Mouse (Mus musculus) neural tube, embryonic 14.5 days (tissue): Measurements from ENCODE around the gene Nav1. TPM values are rescaled to one million over a fixed set of nuclear protein-coding genes. Genes with fewer than 3 reads are reported as not detected.

Experiments used
- ATAC-seq: fragments of 200-750 bp; cut with Nextera tagmentation; 2 replicates; pipeline ENCODE4 v1.8.0; 2017; ENCODE audit warnings: low read depth, mild to moderate bottlenecking, moderate TSS enrichment, moderate library complexity
- H3K27ac ChIP-seq: fragments of 300-500 bp; sonication (generic); 2 replicates; pipeline ENCODE4 v1.5.1; 2014; ENCODE audit warnings: low read depth, mild to moderate bottlenecking, control low read depth, low read length, moderate library complexity, mixed read lengths
- H3K27me3 ChIP-seq: fragments of 300-500 bp; sonication (generic); 2 replicates; pipeline ENCODE4 v1.6.1; 2014; ENCODE audit warnings: low read length; ENCODE audit not compliant: control insufficient read depth, insufficient read depth
- H3K36me3 ChIP-seq: fragments of 300-500 bp; sonication (generic); 2 replicates; pipeline ENCODE4 v1.6.1; 2014; ENCODE audit warnings: low read length, mixed read lengths; ENCODE audit not compliant: control insufficient read depth, insufficient read depth
- H3K4me1 ChIP-seq: fragments of 300-500 bp; sonication (generic); 2 replicates; pipeline ENCODE4 v1.6.1; 2014; ENCODE audit warnings: low read length; ENCODE audit not compliant: control insufficient read depth, insufficient read depth
- H3K4me2 ChIP-seq: fragments of 300-500 bp; sonication (generic); 2 replicates; pipeline ENCODE4 v1.6.1; 2014; ENCODE audit warnings: mild to moderate bottlenecking, low read depth, low read length, control low read depth
- H3K4me3 ChIP-seq: fragments of 300-500 bp; sonication (generic); 2 replicates; pipeline ENCODE4 v1.5.1; 2014; ENCODE audit warnings: low read depth, low read length, control low read depth, mixed read lengths
- H3K9ac ChIP-seq: fragments of 300-500 bp; sonication (generic); replicated peaks from 2 replicates; pipeline ENCODE4 v1.6.1; 2014; ENCODE audit warnings: low read depth, mild to moderate bottlenecking, control low read depth, low read length, mixed read lengths
- H3K9me3 ChIP-seq: fragments of 300-500 bp; sonication (generic); 2 replicates; pipeline ENCODE4 v1.6.1; 2016; ENCODE audit warnings: low read length; ENCODE audit not compliant: control insufficient read depth
- WGBS: fragments of 180-500 bp; shearing (Covaris S2); extraction: QIAGEN DNeasy Blood & Tissue Kit; methylation state at CpG from one replicate; pipeline ENCODE4 v1.1.7; 2014; 5-methylcytosine and 5-hydroxymethylcytosine counted together
- polyA plus RNA-seq: library from polyadenylated mRNA; unstranded; fragments of >200 nt; fragmentation: Nextera tagmentation; extraction: Ambion mirVana; gene quantifications from 2 replicates; pipeline ENCODE4 v1.2.1, GENCODE M21; 2014

Gene Nav1
- polyA plus RNA-seq, 1 experiment from 2014 or later: 64.9 TPM

DNA sequence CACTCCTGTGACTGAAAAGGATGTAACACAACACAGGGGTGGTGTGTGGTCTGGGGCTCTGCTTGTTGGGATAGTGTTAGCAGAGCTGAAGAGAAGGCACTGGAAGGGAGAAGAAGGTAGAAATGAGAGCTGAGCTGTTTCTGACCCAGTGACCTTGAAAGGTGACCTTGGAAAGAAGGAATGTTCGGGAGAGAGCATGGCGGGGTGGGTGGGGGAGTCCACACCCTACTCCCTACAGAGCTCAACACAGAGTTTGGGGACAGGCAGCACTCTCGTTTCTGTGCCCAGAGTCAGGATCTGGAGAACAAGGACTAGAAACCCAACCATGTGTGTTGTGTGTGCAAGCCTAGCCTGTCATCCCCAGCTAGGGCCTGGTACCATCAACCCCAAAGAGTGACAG lies 18.1 kb downstream of the Nav1 start:
- Histone ChIP-seq H3K4me3 (no peak overlapping the region), H3K27me3 (peaks cover 2% of the 10 kb centered on the region; the same call in 1 of the 2 replicates), H3K36me3 (no peaks in the 10 kb centered on the region), H3K9me3 (no peaks in the 10 kb centered on the region), H3K9ac (no peak overlapping the region), H3K4me2 (no peak overlapping the region), H3K27ac (no peak overlapping the region), H3K4me1 (peaks cover 16% of the 10 kb centered on the region)
- ATAC-seq: no peak
- WGBS: 80% methylated on average over 3 of the region's 3 CpGs

DNA sequence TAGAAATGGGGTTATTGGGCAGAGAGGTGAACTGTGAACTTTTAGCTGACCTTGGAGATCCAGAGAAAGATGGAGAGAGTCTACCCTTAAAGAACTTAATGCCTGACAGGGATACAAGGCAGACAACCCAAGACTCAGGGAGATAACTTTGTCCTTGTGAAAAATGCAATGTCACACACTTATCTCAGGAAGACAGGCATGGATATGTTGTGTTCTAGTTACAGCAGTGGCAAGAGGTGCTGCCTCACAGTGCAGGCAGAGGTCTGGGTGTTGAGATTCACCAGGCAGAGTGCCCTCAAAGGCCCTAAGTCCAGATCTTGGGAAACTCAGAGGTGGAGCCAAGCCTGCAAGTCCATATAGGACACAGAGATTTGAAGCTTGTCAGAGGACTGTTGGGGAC lies 20.2 kb downstream of the Nav1 start:
- Histone ChIP-seq H3K9me3 (no peaks in the 10 kb centered on the region), H3K4me1 (peaks cover 30% of the 10 kb centered on the region), H3K36me3 (no peaks in the 10 kb centered on the region), H3K9ac (no peak overlapping the region), H3K27ac (no peak overlapping the region), H3K4me3 (no peak overlapping the region), H3K27me3 (peaks cover 2% of the 10 kb centered on the region; the same call in 1 of the 2 replicates), H3K4me2 (no peak overlapping the region)
- ATAC-seq: no peak

DNA sequence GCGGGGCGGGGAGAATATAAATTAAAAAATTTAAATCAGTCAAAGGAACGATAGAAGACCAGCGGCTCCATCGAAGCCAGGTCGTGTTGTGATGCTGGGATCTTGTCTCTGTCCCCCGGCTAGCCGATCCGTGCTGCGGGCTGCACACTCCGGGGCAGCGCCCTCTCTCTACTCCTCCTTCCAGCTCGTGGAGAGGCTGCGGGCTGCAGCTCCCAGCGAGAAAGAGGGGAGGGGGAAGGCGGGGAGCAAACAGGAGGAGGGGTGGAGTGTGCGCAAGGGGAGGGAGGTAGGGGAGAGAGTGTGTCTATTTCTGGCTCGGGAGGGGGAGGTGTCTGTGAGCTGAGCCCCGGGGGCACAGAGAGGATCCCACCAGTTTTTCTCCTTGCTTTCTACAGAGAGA lies 21.5 kb downstream of the Nav1 start:
- no peaks in the 10 kb centered on the region for H3K36me3 ChIP-seq
- H3K9me3 ChIP-seq: no peaks in the 10 kb centered on the region
- H3K27me3 ChIP-seq: peaks cover 2% of the 10 kb centered on the region; the same call in 1 of the 2 replicates
- H3K4me2 ChIP-seq: peak overlapping the region; percentile 82
- peak overlapping the region; percentile 93 for H3K27ac ChIP-seq
- H3K4me1 ChIP-seq: peaks cover 43% of the 10 kb centered on the region
- H3K9ac ChIP-seq: peak overlapping the region; percentile 83
- peak; percentile 73 for ATAC-seq
- WGBS: 0% methylated on average over 15 of the region's 19 CpGs
- H3K4me3 ChIP-seq: peak overlapping the region; percentile 75

DNA sequence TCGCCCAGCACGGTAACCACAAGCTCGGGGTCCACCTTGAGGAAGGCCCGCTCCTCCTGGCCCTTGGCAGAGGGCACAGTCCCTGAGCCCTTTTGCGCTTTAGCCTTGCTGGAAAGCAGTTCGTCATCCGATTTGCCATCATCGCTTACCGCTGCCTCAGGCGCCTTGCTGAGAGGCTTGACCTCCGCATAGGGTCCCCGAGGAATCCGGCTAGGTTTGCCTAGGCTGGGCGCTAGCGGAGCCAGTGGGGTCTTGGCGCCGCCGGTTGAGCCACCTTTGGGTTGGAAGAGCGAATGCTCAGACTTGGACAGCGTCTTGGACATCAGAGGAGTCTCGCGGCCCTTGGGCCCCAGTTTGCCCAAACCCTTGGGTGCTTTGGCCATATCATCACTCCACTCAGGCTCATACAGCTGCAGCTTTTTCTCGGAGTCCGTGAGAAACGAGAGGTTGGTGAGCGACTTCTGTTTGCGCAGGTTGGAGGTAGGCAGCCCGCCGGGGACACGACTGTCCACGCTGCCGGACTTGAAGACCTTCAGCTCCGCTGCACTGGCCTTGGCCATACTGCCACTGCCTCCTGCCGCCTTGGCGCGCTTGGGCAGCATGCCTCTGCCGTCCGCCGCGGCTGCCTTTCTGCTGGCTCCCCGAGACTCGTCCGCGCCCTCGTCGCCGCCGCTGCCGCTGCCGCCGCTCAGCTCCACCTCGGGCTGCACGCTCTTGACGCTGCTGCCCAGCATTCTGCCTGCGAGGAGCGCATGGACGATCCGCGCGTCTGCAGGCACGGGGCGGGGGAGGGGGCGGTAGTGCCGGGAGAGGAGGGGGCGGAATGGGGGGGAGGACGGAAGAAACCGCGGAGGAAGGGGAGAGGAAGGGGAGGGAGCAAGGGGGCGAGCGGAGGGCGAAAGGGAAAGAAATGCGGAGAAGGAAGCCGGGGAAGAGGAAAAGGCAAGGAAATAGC lies 22.2 kb downstream of the Nav1 start:
- Histone ChIP-seq H3K27me3 (peaks cover 2% of the 10 kb centered on the region; the same call in 1 of the 2 replicates), H3K9ac (peak overlapping the region; percentile 83), H3K36me3 (no peaks in the 10 kb centered on the region), H3K4me2 (peak overlapping the region; percentile 82), H3K4me1 (peaks cover 50% of the 10 kb centered on the region), H3K9me3 (no peaks in the 10 kb centered on the region), H3K27ac (peak overlapping the region; percentile 93), H3K4me3 (peak overlapping the region; percentile 75)
- peak; percentile 73 for ATAC-seq
- WGBS: 1% methylated on average over 67 of the region's 73 CpGs

DNA sequence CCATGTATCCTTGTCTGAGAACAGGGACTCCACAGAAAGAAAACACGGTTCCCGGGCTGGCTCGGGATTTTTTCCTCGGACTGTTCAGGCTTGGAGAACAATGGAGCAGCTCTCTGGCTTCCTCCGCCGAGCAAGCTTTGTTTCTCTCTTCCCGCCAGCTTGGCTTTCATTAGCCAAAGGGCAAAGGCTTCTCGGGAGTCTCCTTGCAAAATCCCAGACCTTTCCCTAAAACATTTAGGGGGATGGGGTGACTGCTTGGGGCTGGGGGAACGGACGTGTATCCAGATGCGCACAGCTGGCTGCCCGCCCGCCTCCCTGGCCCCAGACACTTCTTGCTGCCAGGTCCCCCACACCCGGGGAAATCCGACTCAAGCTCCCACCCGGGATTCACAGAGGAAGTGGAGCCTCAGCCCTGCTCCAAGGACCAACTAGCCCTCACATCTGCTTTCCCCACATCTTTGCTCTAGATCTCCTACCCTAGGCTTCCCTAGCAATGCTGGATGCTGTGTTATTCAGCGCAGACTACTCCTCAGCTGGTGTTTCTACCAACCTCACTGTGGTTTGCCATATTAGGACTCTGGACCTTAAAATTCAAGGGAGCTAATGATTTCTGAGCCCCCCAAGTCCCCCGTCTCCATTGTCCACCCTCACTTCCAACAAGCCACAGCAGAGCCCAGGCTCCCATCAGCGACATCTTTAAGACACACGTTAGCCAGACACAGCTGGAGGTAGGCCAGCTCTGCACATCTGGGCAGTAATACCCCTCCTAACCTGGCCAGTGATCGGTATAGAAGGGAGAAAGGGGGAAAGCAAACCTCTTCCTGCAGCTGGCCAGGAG lies 23.2 kb downstream of the Nav1 start:
- H3K9ac ChIP-seq: peak overlapping the region; percentile 83
- peak overlapping the region; percentile 82 for H3K4me2 ChIP-seq
- no peaks in the 10 kb centered on the region for H3K36me3 ChIP-seq
- H3K4me3 ChIP-seq: peak overlapping the region; percentile 75
- no peaks in the 10 kb centered on the region for H3K9me3 ChIP-seq
- 4% methylated on average over 21 of the region's 21 CpGs for WGBS
- ATAC-seq: no peak
- peak overlapping the region; percentile 93 for H3K27ac ChIP-seq
- H3K4me1 ChIP-seq: peaks cover 60% of the 10 kb centered on the region
- H3K27me3 ChIP-seq: peaks cover 2% of the 10 kb centered on the region; the same call in 1 of the 2 replicates

DNA sequence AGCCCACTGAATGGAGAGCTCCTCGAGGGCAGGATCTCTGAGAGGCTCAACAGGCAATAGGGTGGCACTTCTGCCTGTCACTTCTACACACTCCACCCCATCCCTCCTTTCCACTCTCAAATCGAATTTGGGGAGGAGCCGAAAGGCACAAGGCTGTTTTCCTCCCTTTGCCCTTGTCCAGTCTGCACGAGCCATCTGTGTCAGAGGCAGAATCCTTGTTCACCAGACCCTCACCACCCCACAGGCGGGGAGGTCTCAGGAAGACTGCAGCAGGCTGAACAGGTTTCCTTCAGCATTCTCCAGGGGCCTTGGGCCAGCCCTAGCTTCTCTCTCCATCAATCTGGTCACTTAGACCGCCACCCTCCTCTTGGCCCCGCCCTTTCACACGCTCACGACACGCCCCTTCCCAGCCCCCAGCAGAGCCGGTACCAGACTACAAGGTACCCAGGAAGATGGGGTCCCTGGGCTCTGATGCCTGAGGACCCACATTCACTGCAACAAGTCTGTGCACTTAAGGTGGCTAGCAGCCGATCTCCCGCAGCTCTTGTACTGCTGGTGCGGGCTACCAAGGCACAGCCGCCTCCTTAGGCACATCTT lies 23.9 kb downstream of the Nav1 start:
- peaks cover 61% of the 10 kb centered on the region for H3K4me1 ChIP-seq
- ATAC-seq: peak; percentile 42
- WGBS: 4% methylated on average over 15 of the region's 15 CpGs

DNA sequence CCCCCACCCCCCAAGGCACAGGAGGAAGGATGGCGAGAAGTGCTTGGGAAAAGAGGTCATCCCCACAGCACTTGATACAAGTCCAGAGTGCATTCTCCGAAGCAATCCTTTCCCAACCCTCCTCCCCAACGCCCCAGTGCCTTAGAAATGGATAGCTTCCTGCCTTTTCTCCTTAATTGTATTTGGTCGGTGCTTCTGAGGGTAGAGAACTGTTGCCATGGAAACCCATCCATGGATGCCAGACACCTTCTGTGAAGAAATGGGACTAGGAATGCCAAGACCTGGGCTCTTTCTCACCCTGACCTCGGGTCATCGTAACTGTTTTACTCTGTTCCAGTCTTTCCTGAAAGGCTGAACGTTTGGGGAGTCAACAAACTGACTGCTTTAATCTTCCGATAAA lies 26.1 kb downstream of the Nav1 start:
- peaks cover 2% of the 10 kb centered on the region; the same call in 1 of the 2 replicates for H3K27me3 ChIP-seq
- peak overlapping the region; percentile 10 for H3K4me3 ChIP-seq
- WGBS: 14% methylated on average over 8 of the region's 8 CpGs
- H3K36me3 ChIP-seq: no peaks in the 10 kb centered on the region
- no peak overlapping the region for H3K27ac ChIP-seq
- H3K9ac ChIP-seq: no peak overlapping the region
- H3K4me2 ChIP-seq: peak overlapping the region; percentile 82
- no peaks in the 10 kb centered on the region for H3K9me3 ChIP-seq
- peaks cover 63% of the 10 kb centered on the region for H3K4me1 ChIP-seq
- ATAC-seq: no peak

More for the DNA sequence above, 23.9 kb downstream of the Nav1 start:
- peak overlapping the region; percentile 93 for H3K27ac ChIP-seq
- peak overlapping the region; percentile 82 for H3K4me2 ChIP-seq
- peaks cover 2% of the 10 kb centered on the region; the same call in 1 of the 2 replicates for H3K27me3 ChIP-seq
- H3K9ac ChIP-seq: peak overlapping the region; percentile 83
- peak overlapping the region; percentile 75 for H3K4me3 ChIP-seq
- H3K9me3 ChIP-seq: no peaks in the 10 kb centered on the region
- H3K36me3 ChIP-seq: no peaks in the 10 kb centered on the region

DNA sequence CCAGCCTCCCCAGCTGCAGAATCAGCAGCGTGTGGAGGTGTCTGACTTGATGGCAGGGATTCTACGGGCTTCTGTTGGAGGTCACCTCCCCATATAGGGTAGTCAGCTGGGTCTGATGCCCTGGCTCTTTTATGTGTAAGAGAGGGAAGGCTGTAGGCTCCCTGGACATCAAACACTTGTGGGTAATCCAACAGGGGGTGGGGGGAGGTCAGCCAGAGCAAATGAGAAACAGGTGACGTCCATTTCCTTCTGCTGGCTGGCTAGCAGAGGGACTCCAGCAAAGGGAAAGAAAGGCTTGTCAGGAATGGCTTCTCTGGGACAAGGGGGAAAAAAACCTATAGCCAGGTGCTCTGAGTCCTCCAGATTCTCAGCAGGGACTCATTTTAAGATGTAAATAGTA lies 28.0 kb downstream of the Nav1 start:
- H3K27ac ChIP-seq: no peak overlapping the region
- H3K4me1 ChIP-seq: peaks cover 65% of the 10 kb centered on the region
- H3K4me3 ChIP-seq: no peak overlapping the region

More for the DNA sequence above, 28.0 kb downstream of the Nav1 start:
- Histone ChIP-seq H3K9me3 (no peaks in the 10 kb centered on the region), H3K27me3 (no peaks in the 10 kb centered on the region), H3K36me3 (no peaks in the 10 kb centered on the region), H3K9ac (peak overlapping the region; percentile 11; the same call in 1 of the 2 replicates), H3K4me2 (peak overlapping the region; percentile 82; the same call in 1 of the 2 replicates)
- 29% methylated on average over 3 of the region's 3 CpGs for WGBS
- no peak for ATAC-seq
